Mouse (Mus musculus) neural tube, embryonic 13.5 days (tissue): Measurements from ENCODE around the gene Vmn1r130. TPM values are rescaled to one million over a fixed set of nuclear protein-coding genes. Genes with fewer than 3 reads are reported as not detected.
"Not testable (repeated sequence)": the region's sequence is repeated elsewhere in the genome, so short reads cannot be mapped to it uniquely, and the experiment has no call there.

Experiments used
- ATAC-seq: fragments of 200-750 bp; cut with Nextera tagmentation; 2 replicates; pipeline ENCODE4 v1.8.0; 2017; ENCODE audit warnings: low read depth, mild to moderate bottlenecking, moderate TSS enrichment, moderate library complexity
- H3K27ac ChIP-seq: fragments of 300-500 bp; sonication (generic); replicated peaks from 2 replicates; pipeline ENCODE4 v1.5.1; 2015; ENCODE audit warnings: moderate library complexity, mild to moderate bottlenecking, inconsistent platforms
- H3K27me3 ChIP-seq: fragments of 300-500 bp; sonication (generic); 2 replicates; pipeline ENCODE4 v1.6.1; 2015; ENCODE audit warnings: mild to moderate bottlenecking, inconsistent platforms
- H3K36me3 ChIP-seq: fragments of 300-500 bp; sonication (generic); 2 replicates; pipeline ENCODE4 v1.6.1; 2015; ENCODE audit warnings: mild to moderate bottlenecking, inconsistent platforms
- H3K4me1 ChIP-seq: fragments of 300-500 bp; sonication (generic); replicated peaks from 2 replicates; pipeline ENCODE4 v1.6.1; 2015; ENCODE audit warnings: inconsistent platforms
- H3K4me2 ChIP-seq: fragments of 300-500 bp; sonication (generic); 2 replicates; pipeline ENCODE4 v1.6.1; 2015; ENCODE audit warnings: inconsistent platforms, mild to moderate bottlenecking, moderate library complexity
- H3K4me3 ChIP-seq: fragments of 300-500 bp; sonication (generic); 2 replicates; pipeline ENCODE4 v1.5.1; 2015; ENCODE audit warnings: mild to moderate bottlenecking, inconsistent platforms
- H3K9ac ChIP-seq: fragments of 300-500 bp; sonication (generic); 2 replicates; pipeline ENCODE4 v1.6.1; 2015; ENCODE audit warnings: moderate library complexity, mild to moderate bottlenecking, inconsistent platforms
- H3K9me3 ChIP-seq: fragments of 300-500 bp; sonication (generic); 2 replicates; pipeline ENCODE4 v1.6.1; 2016; ENCODE audit warnings: inconsistent platforms
- WGBS: fragments of 180-500 bp; shearing (Covaris S2); methylation state at CpG from one replicate; pipeline ENCODE4 v1.1.7; 2015; 5-methylcytosine and 5-hydroxymethylcytosine counted together
- polyA plus RNA-seq: library from polyadenylated mRNA; unstranded; fragments of >200 nt; fragmentation: Nextera tagmentation; extraction: Ambion mirVana; gene quantifications from 2 replicates; pipeline ENCODE4 v1.2.1, GENCODE M21; 2015

Gene Vmn1r130
- not detected in 2 replicates for polyA plus RNA-seq

DNA sequence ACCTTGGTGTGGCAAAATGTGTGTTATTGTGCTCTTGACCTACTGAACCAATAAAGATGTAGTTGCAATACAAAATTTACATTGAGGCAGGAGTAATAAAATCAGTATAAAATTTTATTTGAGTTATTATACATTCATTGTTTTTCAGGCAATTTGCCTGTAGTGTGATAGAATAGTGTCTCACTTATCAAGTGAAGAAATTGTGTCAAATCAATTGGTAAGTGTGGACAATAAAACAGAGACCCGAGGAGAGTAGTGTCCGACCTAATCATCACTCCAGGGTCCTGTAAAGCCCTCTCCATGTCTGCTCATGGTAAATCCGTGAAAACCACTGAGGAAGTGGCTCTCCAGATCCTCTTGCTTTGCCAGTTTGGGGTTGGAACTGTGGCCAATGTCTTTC lies at the start of gene Vmn1r130:
Vmn1r130 (plus strand) TSS at position 301 of the 400 bp plus-strand sequence.
- H3K36me3 ChIP-seq, H3K4me1 ChIP-seq, ATAC-seq, H3K27me3 ChIP-seq, H3K9ac ChIP-seq, H3K4me2 ChIP-seq, H3K4me3 ChIP-seq, H3K9me3 ChIP-seq, H3K27ac ChIP-seq: not testable (repeated sequence)
- no CpG with 5 or more reads among the region's 3 CpGs for WGBS

GRCm38 (mm10) chr7:21545990-21546389 lies 34.4 kb downstream of the Vmn1r130 start, which contains the start of gene Vmn1r131:
Gene Vmn1r131 (minus strand): TSS chr7:21546090.
- not testable (repeated sequence) for H3K36me3 ChIP-seq, H3K4me2 ChIP-seq, H3K9ac ChIP-seq, H3K4me1 ChIP-seq, ATAC-seq, H3K27ac ChIP-seq, H3K27me3 ChIP-seq, H3K9me3 ChIP-seq, H3K4me3 ChIP-seq
- no CpG with 5 or more reads among the region's 2 CpGs for WGBS

Other genes with a start within 250 kb of the Vmn1r130 start
- gene Vmn1r125, start 239.6 kb upstream of the Vmn1r130 start, polyA plus RNA-seq = not detected in 2 replicates
- not detected in 2 replicates for gene Vmn1r126, start 210.3 kb upstream of the Vmn1r130 start, polyA plus RNA-seq
- not detected in 2 replicates for gene Vmn1r127, start 191.9 kb upstream of the Vmn1r130 start, polyA plus RNA-seq
- not detected in 2 replicates for gene Vmn1r128, start 162.4 kb upstream of the Vmn1r130 start, polyA plus RNA-seq
- gene Vmn1r129, start 150.5 kb upstream of the Vmn1r130 start, polyA plus RNA-seq = not detected in 2 replicates
- gene Gm6882, start 79.0 kb upstream of the Vmn1r130 start, polyA plus RNA-seq = not detected in 2 replicates
- not detected in 2 replicates for gene Vmn1r131, start 34.3 kb downstream of the Vmn1r130 start, polyA plus RNA-seq
- gene Vmn1r132, start 102.3 kb downstream of the Vmn1r130 start, polyA plus RNA-seq = not detected in 2 replicates
- not detected in 2 replicates for gene Gm4175, start 249.7 kb downstream of the Vmn1r130 start, polyA plus RNA-seq